Mouse (Mus musculus) lung, adult 2 months (tissue): Measurements from ENCODE around the gene Lypla2. TPM values are rescaled to one million over a fixed set of nuclear protein-coding genes. Genes with fewer than 3 reads are reported as not detected.
A peak's percentile ranks its signal among the peaks of the same experiment; 100 is the strongest.

ENCODE experiments used
- DNase-seq: peaks from one replicate; pipeline ENCODE4 v3.0.0; 2022
- H3K4me1 ChIP-seq: fragments of 200-500 bp; 2 replicates; pipeline ENCODE4 v1.6.1; 2011; ENCODE audit warnings: low read length; ENCODE audit not compliant: control insufficient read depth, insufficient read depth
- H3K4me3 ChIP-seq: fragments of 200-500 bp; replicated peaks from 2 replicates; pipeline ENCODE3; 2011; ENCODE audit warnings: low read depth, mild to moderate bottlenecking, control low read depth, low read length; ENCODE audit errors: extremely low read depth
- CTCF ChIP-seq: fragments of 200-500 bp; IDR thresholded peaks from 2 replicates; pipeline ENCODE4 v1.5.1; 2011; ENCODE audit warnings: mild to moderate bottlenecking, low read length, control low read depth; ENCODE audit not compliant: insufficient read depth
- POLR2A ChIP-seq: fragments of 200-500 bp; IDR thresholded peaks from 2 replicates; pipeline ENCODE4 v1.6.1; 2011; ENCODE audit warnings: low read depth, mild to moderate bottlenecking, control low read depth, low read length, borderline replicate concordance; ENCODE audit errors: extremely low read depth
- WGBS: fragments of 180-500 bp; shearing (Covaris S2); methylation state at CpG from one replicate; pipeline ENCODE4 v1.1.7; 2018; 5-methylcytosine and 5-hydroxymethylcytosine counted together
- polyA plus RNA-seq: library from polyadenylated mRNA; depleted of rRNA; stranded (reverse); fragments of >200 nt; gene quantifications from 2 replicates; pipeline ENCODE4 v1.2.3, GENCODE M21; 2012

Gene Lypla2
- polyA plus RNA-seq, 1 experiment: 123 TPM

- peak; percentile 73 for DNase-seq
- TF ChIP-seq CTCF (no peak), POLR2A (peak; percentile 78; the same call in 1 of the 2 replicates)
- WGBS: 2% methylated on average over 12 of the region's 12 CpGs
- Histone ChIP-seq H3K4me3 (peak overlapping the region; percentile 86), H3K4me1 (peaks cover 3% of the 10 kb centered on the region; the same call in 1 of the 2 replicates)
Measured at GRCm38 (mm10) chr4:135964426-135964825, 8.0 kb downstream of the Lypla2 start.

- WGBS: under 1% methylated on average over 56 of the region's 56 CpGs
- Histone ChIP-seq H3K4me3 (peak within 1 kb of the TSS; percentile 92), H3K4me1 (peaks cover 3% of the 10 kb centered on the region; the same call in 1 of the 2 replicates)
- peak; percentile 91 for DNase-seq
- TF ChIP-seq CTCF (no peak), POLR2A (peak; percentile 96)
Measured at GRCm38 (mm10) chr4:135963457-135964193, 8.8 kb downstream of the Lypla2 start, which contains the start of gene Gale. Gene Gale (plus strand): TSS chr4:135963727.

GRCm38 (mm10) chr4:135962946-135963345 is 9.5 kb downstream of the Lypla2 start:
- 6% methylated on average over 15 of the region's 15 CpGs for WGBS
- Histone ChIP-seq H3K4me1 (peaks cover 3% of the 10 kb centered on the region; the same call in 1 of the 2 replicates), H3K4me3 (peak overlapping the region; percentile 92)
- TF ChIP-seq CTCF: no peak
- no peak for TF ChIP-seq POLR2A
- DNase-seq: no peak

- Histone ChIP-seq H3K4me3 (no peak overlapping the region), H3K4me1 (peaks cover 3% of the 10 kb centered on the region; the same call in 1 of the 2 replicates)
- TF ChIP-seq POLR2A (no peak), CTCF (no peak)
- DNase-seq: no peak
- WGBS: 79% methylated on average over 7 of the region's 7 CpGs
Measured at GRCm38 (mm10) chr4:135962198-135962597, 10.2 kb downstream of the Lypla2 start.

GRCm38 (mm10) chr4:135961709-135962108 is 10.7 kb downstream of the Lypla2 start:
- peaks cover 3% of the 10 kb centered on the region; the same call in 1 of the 2 replicates for H3K4me1 ChIP-seq
- H3K4me3 ChIP-seq: no peak overlapping the region
- no peak for DNase-seq
- 89% methylated on average over 5 of the region's 5 CpGs for WGBS
- no peak for TF ChIP-seq CTCF
- TF ChIP-seq POLR2A: no peak

- H3K4me1 ChIP-seq: peaks cover 3% of the 10 kb centered on the region; the same call in 1 of the 2 replicates
- TF ChIP-seq POLR2A (no peak), CTCF (peak; percentile 99)
- DNase-seq: peak; percentile 79
- H3K4me3 ChIP-seq: no peak overlapping the region
- 33% methylated on average over 5 of the region's 5 CpGs for WGBS
Measured at GRCm38 (mm10) chr4:135960717-135961116, 11.7 kb downstream of the Lypla2 start.

GRCm38 (mm10) chr4:135958354-135958753 is 14.1 kb downstream of the Lypla2 start:
- no peak for TF ChIP-seq CTCF
- TF ChIP-seq POLR2A: no peak
- H3K4me3 ChIP-seq: no peak overlapping the region
- DNase-seq: no peak
- WGBS: 55% methylated on average over 8 of the region's 8 CpGs
- no peaks in the 10 kb centered on the region for H3K4me1 ChIP-seq

- no peak for DNase-seq
- 81% methylated on average over 9 of the region's 9 CpGs for WGBS
- no peak overlapping the region for H3K4me3 ChIP-seq
- H3K4me1 ChIP-seq: no peaks in the 10 kb centered on the region
- TF ChIP-seq CTCF: no peak
- TF ChIP-seq POLR2A: no peak
Measured at GRCm38 (mm10) chr4:135955886-135956285, 16.5 kb downstream of the Lypla2 start.

- 18% methylated on average over 2 of the region's 2 CpGs for WGBS
- peaks cover 7% of the 10 kb centered on the region for H3K4me1 ChIP-seq
- TF ChIP-seq POLR2A (no peak), CTCF (peak; percentile 97)
- peak; percentile 74 for DNase-seq
- H3K4me3 ChIP-seq: no peak overlapping the region
Measured at GRCm38 (mm10) chr4:135954241-135954640, 18.2 kb downstream of the Lypla2 start.

GRCm38 (mm10) chr4:135953179-135953578 is 19.2 kb downstream of the Lypla2 start:
- TF ChIP-seq POLR2A: no peak
- no peak for TF ChIP-seq CTCF
- no peak for DNase-seq
- Histone ChIP-seq H3K4me1 (peaks cover 7% of the 10 kb centered on the region), H3K4me3 (no peak overlapping the region)
- 82% methylated on average over 3 of the region's 3 CpGs for WGBS

- no peak for DNase-seq
- TF ChIP-seq POLR2A: no peak
- peak; percentile 17; the same call in 1 of the 2 replicates for TF ChIP-seq CTCF
- 96% methylated on average over 3 of the region's 3 CpGs for WGBS
Measured at GRCm38 (mm10) chr4:135951505-135951904, 20.9 kb downstream of the Lypla2 start.

More at GRCm38 (mm10) chr4:135951505-135951904, 20.9 kb downstream of the Lypla2 start:
- H3K4me1 ChIP-seq: peaks cover 7% of the 10 kb centered on the region
- H3K4me3 ChIP-seq: no peak overlapping the region
